8 mouse cellular contexts compared by ENCODE assay signal in the genomic region with DNA sequence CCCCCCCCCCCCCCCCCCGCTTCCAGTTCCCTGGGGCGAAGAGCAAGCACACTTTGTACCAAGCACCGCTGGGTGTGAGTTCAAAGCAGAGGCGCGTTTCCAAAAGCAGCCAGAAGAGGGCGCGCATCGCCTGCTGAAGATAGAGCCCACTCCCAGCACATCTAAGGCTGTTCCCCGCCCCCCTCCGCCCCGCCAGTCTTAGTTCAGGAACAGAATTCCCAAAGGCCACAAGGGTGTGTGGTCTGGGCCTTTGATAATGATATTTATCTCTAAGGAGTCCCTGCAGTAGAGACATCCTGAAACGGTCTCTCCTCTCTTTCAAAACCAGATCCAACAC. TPM values are rescaled to one million over a fixed set of nuclear protein-coding genes. Genes with fewer than 3 reads are reported as not detected.
DNase-seq lines count a peak whose midpoint lies in the region; ATAC-seq and TF ChIP-seq lines count a peak whose summit lies in the region.

No protein-coding gene starts in this region.

- H3K9ac ChIP-seq in forebrain, embryonic 12.5 days: peak overlapping the region; percentile 36; the same call in 1 of the 2 replicates
- no peak overlapping the region; the same call in 1 of the 2 replicates for H3K9ac ChIP-seq in heart, embryonic 15.5 days
- H3K9ac ChIP-seq in liver, embryonic 11.5 days (ENCODE audit: low read depth, low read length): no peak overlapping the region
- peak overlapping the region; percentile 69 for H3K9ac ChIP-seq in neural tube, embryonic 13.5 days

- H3K4me1 ChIP-seq in forebrain, embryonic 12.5 days: peaks cover 17% of the 10 kb centered on the region
- H3K4me1 ChIP-seq in heart, embryonic 15.5 days (replicated peaks): peaks cover 8% of the 10 kb centered on the region
- H3K4me1 ChIP-seq in liver, embryonic 11.5 days (replicated peaks; ENCODE audit: control insufficient read depth, insufficient read depth, low read length): no peaks in the 10 kb centered on the region; the same call in 1 of the 2 replicates
- peaks cover 12% of the 10 kb centered on the region for H3K4me1 ChIP-seq in neural tube, embryonic 13.5 days (replicated peaks)

- H3K4me3 ChIP-seq in C2C12 (ENCODE audit: insufficient read depth, poor library complexity, severe bottlenecking): no peak overlapping the region
- H3K4me3 ChIP-seq in forebrain, embryonic 12.5 days (replicated peaks): peak overlapping the region; percentile 34
- H3K4me3 ChIP-seq in heart, embryonic 15.5 days: peak overlapping the region; percentile 33
- H3K4me3 ChIP-seq in liver, embryonic 11.5 days (ENCODE audit: low read depth, low read length): peak overlapping the region; percentile 23; the same call in 1 of the 2 replicates
- H3K4me3 ChIP-seq in neural tube, embryonic 13.5 days: peak overlapping the region; percentile 33

- under 1% methylated on average over 11 of the region's 12 CpGs for WGBS in forebrain, embryonic 12.5 days
- 2% methylated on average over 12 of the region's 12 CpGs for WGBS in heart, embryonic 15.5 days
- WGBS in liver, embryonic 11.5 days: 2% methylated on average over 11 of the region's 12 CpGs
- under 1% methylated on average over 12 of the region's 12 CpGs for WGBS in neural tube, embryonic 13.5 days

- peak; percentile 77 for ATAC-seq in forebrain, embryonic 12.5 days (ENCODE audit: low FRiP score)
- ATAC-seq in heart, embryonic 15.5 days (replicated peaks; ENCODE audit: insufficient number of reproducible peaks, insufficient read depth, low FRiP score, low read depth): peak; percentile 64; the same call in 1 of the 2 replicates
- ATAC-seq in liver, embryonic 11.5 days (replicated peaks; ENCODE audit: low FRiP score): no peak; the same call in 1 of the 2 replicates
- ATAC-seq in neural tube, embryonic 13.5 days (ENCODE audit: low read depth): peak; percentile 93

- H3K27ac ChIP-seq in forebrain, embryonic 12.5 days: no peak overlapping the region
- no peak overlapping the region for H3K27ac ChIP-seq in heart, embryonic 15.5 days
- H3K27ac ChIP-seq in liver, embryonic 11.5 days (ENCODE audit: low read depth, low read length): no peak overlapping the region
- H3K27ac ChIP-seq in neural tube, embryonic 13.5 days (replicated peaks): no peak overlapping the region

- H3K4me2 ChIP-seq in forebrain, embryonic 12.5 days: peak overlapping the region; percentile 66
- H3K4me2 ChIP-seq in heart, embryonic 15.5 days: peak overlapping the region; percentile 60
- peak overlapping the region; percentile 49 for H3K4me2 ChIP-seq in liver, embryonic 11.5 days
- H3K4me2 ChIP-seq in neural tube, embryonic 13.5 days: peak overlapping the region; percentile 64

- H3K27me3 ChIP-seq in C2C12 (ENCODE audit: control insufficient read depth, insufficient read depth, insufficient read length): no peaks in the 10 kb centered on the region
- H3K27me3 ChIP-seq in forebrain, embryonic 12.5 days: peaks cover 15% of the 10 kb centered on the region
- H3K27me3 ChIP-seq in heart, embryonic 15.5 days: no peaks in the 10 kb centered on the region; the same call in 1 of the 2 replicates
- H3K27me3 ChIP-seq in liver, embryonic 11.5 days (replicated peaks; ENCODE audit: control insufficient read depth, insufficient read depth, low read length): peaks cover 14% of the 10 kb centered on the region
- H3K27me3 ChIP-seq in neural tube, embryonic 13.5 days: peaks cover 17% of the 10 kb centered on the region

- no peak overlapping the region for H3ac ChIP-seq in C2C12 (ENCODE audit: control insufficient read depth, insufficient read length, low read depth)

- H3K79me3 ChIP-seq in C2C12 (ENCODE audit: low read depth): no peaks in the 10 kb centered on the region

- TF ChIP-seq CTCF in C2C12 (IDR thresholded peaks at IDR 0.05; ENCODE audit: control insufficient read depth, insufficient read depth, insufficient read length): peak; percentile 77

- no peaks in the 10 kb centered on the region for H3K79me2 ChIP-seq in C2C12 (ENCODE audit: control insufficient read depth, insufficient read depth)

- peak; percentile 52 for DNase-seq in brain, embryonic 18.5 days (ENCODE audit: low read depth, low spot score)
- peak; percentile 95 for DNase-seq in kidney, postnatal 14 days
- peak; percentile 79 for DNase-seq in liver, embryonic 11.5 days (ENCODE audit: low spot score)
- peak; percentile 8 to 31 for DNase-seq in thymus, adult 18-20 months

- no peaks in the 10 kb centered on the region for H3K9me3 ChIP-seq in forebrain, embryonic 12.5 days
- no peaks in the 10 kb centered on the region for H3K9me3 ChIP-seq in heart, embryonic 15.5 days (replicated peaks)
- H3K9me3 ChIP-seq in liver, embryonic 11.5 days (ENCODE audit: control insufficient read depth, low read length): no peaks in the 10 kb centered on the region
- H3K9me3 ChIP-seq in neural tube, embryonic 13.5 days: no peaks in the 10 kb centered on the region

- H3K36me3 ChIP-seq in C2C12 (ENCODE audit: control insufficient read depth, insufficient read depth): no peaks in the 10 kb centered on the region
- no peaks in the 10 kb centered on the region for H3K36me3 ChIP-seq in forebrain, embryonic 12.5 days (replicated peaks)
- H3K36me3 ChIP-seq in heart, embryonic 15.5 days: peaks cover 8% of the 10 kb centered on the region; the same call in 1 of the 2 replicates
- no peaks in the 10 kb centered on the region for H3K36me3 ChIP-seq in liver, embryonic 11.5 days (ENCODE audit: control insufficient read depth, insufficient read depth, low read length)
- no peaks in the 10 kb centered on the region for H3K36me3 ChIP-seq in neural tube, embryonic 13.5 days

TF ChIP-seq in C2C12, 6 proteins besides CTCF, POLR2A, EP300 and RAD21:
- TF ChIP-seq MAX (IDR thresholded peaks at IDR 0.05) (no peak), CEBPB (IDR thresholded peaks at IDR 0.05; ENCODE audit: low read depth) (no peak)

RNA-seq across cellular contexts. Expression of a gene that starts 28.9 kb away (rescaled TPM):
- not detected for polyA plus RNA-seq in C2C12 (2012; fragmentation: generic; extraction: Trizol)
- 0.49 TPM in 1 of 2 replicates, not detected in the other for polyA plus RNA-seq in forebrain, embryonic 12.5 days (2016; fragmentation: Nextera tagmentation; extraction: Ambion mirVana)
- polyA plus RNA-seq in heart, embryonic 15.5 days (2015; fragmentation: Nextera tagmentation; extraction: Ambion mirVana): 2.9 and 3.0 TPM in 2 replicates
- 0.34 and 0.73 TPM in 2 replicates for polyA plus RNA-seq in liver, embryonic 11.5 days (2014; fragmentation: Nextera tagmentation; extraction: Ambion mirVana)
- 0.46 and 0.59 TPM in 2 replicates for polyA plus RNA-seq in neural tube, embryonic 13.5 days (2015; fragmentation: Nextera tagmentation; extraction: Ambion mirVana)

Comparison
In these comparisons a context has a peak if more than half of its experiments do, and no peak if none do; other contexts are left out.
1. DNase-seq: peak in every context shown above with its lines; median percentile 95 in kidney, postnatal 14 days; 79 in liver, embryonic 11.5 days; 52 in brain, embryonic 18.5 days; 20 in thymus, adult 18-20 months.
2. H3K9ac ChIP-seq: peak in forebrain, embryonic 12.5 days (single experiment) and neural tube, embryonic 13.5 days (single experiment); none in heart, embryonic 15.5 days (single experiment) and liver, embryonic 11.5 days (single experiment).
3. Peak in every context shown above with its lines, with median percentiles within 50 percentile points of each other: H3K4me2 ChIP-seq.